Mouse (Mus musculus) bone marrow, adult 2 months (tissue): ENCODE measurements at regions not wholly inside any gene's neighbourhood (a gene's known extent, or its start where the extent isn't known, plus 50 kb on each side); places are given as distances from the start of the nearest gene placed in this dataset.

Source experiments
- CTCF ChIP-seq: fragments of 200-500 bp; IDR thresholded peaks from 2 replicates; pipeline ENCODE4 v1.5.1; 2011; ENCODE audit warnings: low read length, control low read depth; ENCODE audit not compliant: control insufficient read depth, insufficient read depth
- POLR2A ChIP-seq: fragments of 200-500 bp; IDR thresholded peaks from 2 replicates; pipeline ENCODE4 v1.6.1; 2011; ENCODE audit warnings: low read depth, mild to moderate bottlenecking, control low read depth, low read length, borderline replicate concordance; ENCODE audit not compliant: control insufficient read depth

- TF ChIP-seq POLR2A (no peak), CTCF (no peak)
These were observed 88.8 kb downstream of the Aldh8a1 start for GRCm38 (mm10) chr10:21465806-21466377.
